Mouse (Mus musculus) lung, embryonic 14.5 days (tissue): Measurements from ENCODE around the gene Tm4sf20. TPM values are rescaled to one million over a fixed set of nuclear protein-coding genes. Genes with fewer than 3 reads are reported as not detected.

ENCODE experiments used
- ATAC-seq: fragments of 200-750 bp; cut with Nextera tagmentation; 2 replicates; pipeline ENCODE4 v1.8.0; 2017; ENCODE audit warnings: mild to moderate bottlenecking, moderate TSS enrichment, moderate library complexity; ENCODE audit not compliant: insufficient read depth
- DNase-seq: peaks from one replicate; pipeline ENCODE4 v3.0.0-alpha.2; 2015
- H3K27ac ChIP-seq: fragments of 300-500 bp; sonication (generic); 2 replicates; pipeline ENCODE4 v1.5.1; 2014; ENCODE audit warnings: low read depth, mild to moderate bottlenecking, moderate library complexity
- H3K27me3 ChIP-seq: fragments of 300-500 bp; sonication (generic); 2 replicates; pipeline ENCODE4 v1.6.1; 2014; ENCODE audit warnings: low read length, control low read depth; ENCODE audit not compliant: insufficient read depth
- H3K36me3 ChIP-seq: fragments of 300-500 bp; sonication (generic); 2 replicates; pipeline ENCODE4 v1.6.1; 2014; ENCODE audit warnings: control low read depth; ENCODE audit not compliant: insufficient read depth
- H3K4me1 ChIP-seq: fragments of 300-500 bp; sonication (generic); 2 replicates; pipeline ENCODE4 v1.6.1; 2014; ENCODE audit warnings: antibody characterized with exemption, control low read depth; ENCODE audit not compliant: insufficient read depth
- H3K4me2 ChIP-seq: fragments of 300-500 bp; sonication (generic); 2 replicates; pipeline ENCODE4 v1.6.1; 2014; ENCODE audit warnings: mild to moderate bottlenecking
- H3K4me3 ChIP-seq: fragments of 300-500 bp; sonication (generic); 2 replicates; pipeline ENCODE4 v1.5.1; 2014; ENCODE audit warnings: low read depth, low read length
- H3K9ac ChIP-seq: fragments of 300-500 bp; sonication (generic); 2 replicates; pipeline ENCODE4 v1.6.1; 2014
- H3K9me3 ChIP-seq: fragments of 300-500 bp; sonication (generic); 2 replicates; pipeline ENCODE4 v1.6.1; 2016; ENCODE audit warnings: low read depth, low read length, control low read depth
- CTCF ChIP-seq: IDR thresholded peaks from 2 replicates; pipeline ENCODE4 v1.5.1; 2016; ENCODE audit warnings: antibody characterized with exemption, low read depth
- WGBS: fragments of 180-500 bp; shearing (Covaris S2); extraction: QIAGEN DNeasy Blood & Tissue Kit; methylation state at CpG from one replicate; pipeline ENCODE4 v1.1.7; 2014; 5-methylcytosine and 5-hydroxymethylcytosine counted together
- polyA plus RNA-seq: library from polyadenylated mRNA; unstranded; fragments of >200 nt; fragmentation: Nextera tagmentation; extraction: Ambion mirVana; gene quantifications from 2 replicates; pipeline ENCODE4 v1.2.1, GENCODE M21; 2014

The Tm4sf20 gene
- polyA plus RNA-seq, 1 experiment from 2014 or later = not detected

DNA sequence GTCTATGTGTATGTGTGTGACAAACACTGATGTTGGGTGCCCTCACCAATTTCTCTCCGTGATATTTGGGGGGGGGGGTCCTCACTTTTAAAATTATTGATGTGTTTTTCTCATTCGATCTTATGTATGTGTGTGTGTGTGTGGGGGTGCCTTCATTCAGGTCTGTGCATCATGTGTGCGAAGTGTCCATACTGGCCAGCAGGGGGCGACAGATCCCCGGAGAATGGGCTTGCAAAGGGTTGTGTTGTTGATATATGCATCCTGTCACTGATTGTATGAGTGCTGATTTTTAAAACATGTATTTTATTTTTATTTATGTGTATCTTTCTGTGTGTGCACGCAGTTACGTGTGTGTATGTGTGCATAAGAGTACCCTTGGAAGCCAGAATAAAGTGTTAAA, 35.3 kb upstream of the Tm4sf20 start:
- TF ChIP-seq CTCF = peak; percentile 64
- H3K4me1 ChIP-seq = no peaks in the 10 kb centered on the region
- no peak overlapping the region for H3K4me3 ChIP-seq
- DNase-seq (peak; percentile 33), ATAC-seq (no peak)
- WGBS = 74% methylated on average over 7 of the region's 7 CpGs
- H3K27ac ChIP-seq = no peak overlapping the region
- no peak overlapping the region for H3K4me2 ChIP-seq
- H3K9ac ChIP-seq = no peak overlapping the region
- H3K27me3 ChIP-seq = no peaks in the 10 kb centered on the region
- H3K36me3 ChIP-seq = no peaks in the 10 kb centered on the region
- H3K9me3 ChIP-seq = no peaks in the 10 kb centered on the region

DNA sequence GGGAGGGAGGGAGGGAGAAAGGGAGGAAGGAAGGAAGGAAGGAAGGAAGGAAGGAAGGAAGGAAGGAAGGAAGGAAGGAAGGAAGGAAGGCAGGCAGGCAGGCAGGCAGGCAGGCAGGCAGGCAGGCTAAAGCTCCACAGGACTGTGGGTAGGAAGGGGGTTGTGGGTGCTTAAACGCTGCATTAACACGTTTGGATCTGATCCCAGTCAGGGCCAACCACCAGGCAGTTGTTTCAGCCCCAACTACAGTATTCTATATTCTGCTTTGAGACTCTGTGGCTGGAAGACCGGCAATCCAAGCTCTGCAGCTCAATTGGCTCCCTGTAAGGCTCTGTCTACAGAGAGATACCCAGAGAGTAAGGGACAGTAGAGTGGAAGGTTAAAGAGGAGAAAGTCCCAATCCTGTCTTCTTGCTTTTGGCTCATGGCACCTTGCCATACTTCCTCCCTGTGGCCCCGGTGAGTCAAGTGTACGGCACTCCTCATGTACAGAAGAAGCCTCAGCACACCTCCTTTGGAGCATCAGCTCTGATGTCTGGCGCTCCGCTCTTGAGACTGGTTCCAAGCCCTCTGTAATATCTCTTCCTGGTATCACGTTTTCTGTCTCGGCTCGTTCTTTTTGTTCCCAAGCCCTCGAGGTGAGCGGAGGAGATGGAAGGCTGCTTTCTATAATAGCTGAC, 33.0 kb upstream of the Tm4sf20 start:
- no peaks in the 10 kb centered on the region for H3K4me1 ChIP-seq
- H3K9me3 ChIP-seq = no peaks in the 10 kb centered on the region
- no peak overlapping the region for H3K4me2 ChIP-seq
- no peaks in the 10 kb centered on the region for H3K27me3 ChIP-seq
- DNase-seq = no peak
- no peak overlapping the region for H3K9ac ChIP-seq
- ATAC-seq = no peak
- no peak overlapping the region for H3K4me3 ChIP-seq
- WGBS = 74% methylated on average over 12 of the region's 12 CpGs
- TF ChIP-seq CTCF = no peak
- H3K36me3 ChIP-seq = no peaks in the 10 kb centered on the region
- H3K27ac ChIP-seq = no peak overlapping the region

- no peaks in the 10 kb centered on the region for H3K27me3 ChIP-seq
- no peak overlapping the region for H3K4me3 ChIP-seq
- no peaks in the 10 kb centered on the region for H3K4me1 ChIP-seq
- no peak overlapping the region for H3K9ac ChIP-seq
- H3K9me3 ChIP-seq = no peaks in the 10 kb centered on the region
- TF ChIP-seq CTCF = no peak
- no peaks in the 10 kb centered on the region for H3K36me3 ChIP-seq
- no peak overlapping the region for H3K27ac ChIP-seq
- DNase-seq (no peak), ATAC-seq (no peak)
- WGBS = 71% methylated on average over 4 of the region's 4 CpGs
- H3K4me2 ChIP-seq = no peak overlapping the region
These were observed 30.7 kb upstream of the Tm4sf20 start for GRCm38 (mm10) chr1:82798922-82799321.

- Histone ChIP-seq H3K36me3 (no peaks in the 10 kb centered on the region), H3K27ac (no peak overlapping the region), H3K4me1 (no peaks in the 10 kb centered on the region), H3K4me2 (no peak overlapping the region), H3K9me3 (no peaks in the 10 kb centered on the region), H3K27me3 (no peaks in the 10 kb centered on the region), H3K9ac (no peak overlapping the region), H3K4me3 (no peak overlapping the region)
- TF ChIP-seq CTCF = no peak
- DNase-seq = peak; percentile 40
- 44% methylated on average over 5 of the region's 5 CpGs for WGBS
- ATAC-seq = peak; percentile 64; the same call in 1 of the 2 replicates
These were observed 30.0 kb upstream of the Tm4sf20 start for GRCm38 (mm10) chr1:82798304-82798703.

DNA sequence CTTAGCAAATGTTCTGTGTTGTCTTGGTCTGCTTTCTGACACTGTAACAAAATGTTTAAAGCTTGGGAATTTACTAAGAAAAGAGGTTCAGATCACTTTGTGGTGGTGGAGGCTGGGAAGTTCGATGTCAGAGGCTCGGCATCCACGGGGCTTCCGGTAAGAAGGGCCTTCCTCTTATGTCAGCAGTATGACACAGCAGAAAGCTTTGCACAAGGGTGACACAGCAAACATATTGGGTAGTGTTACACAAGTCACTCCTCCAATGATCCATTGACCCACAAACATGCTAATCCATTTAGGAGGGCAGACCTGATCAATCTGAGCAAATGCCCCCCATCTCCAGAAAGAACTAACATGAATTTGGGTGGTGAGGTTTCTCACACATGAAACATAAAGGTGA, 28.8 kb upstream of the Tm4sf20 start:
- Histone ChIP-seq H3K9me3 (no peaks in the 10 kb centered on the region), H3K27ac (no peak overlapping the region), H3K4me2 (no peak overlapping the region), H3K4me1 (no peaks in the 10 kb centered on the region), H3K27me3 (no peaks in the 10 kb centered on the region), H3K36me3 (no peaks in the 10 kb centered on the region), H3K9ac (no peak overlapping the region), H3K4me3 (no peak overlapping the region)
- ATAC-seq = no peak
- TF ChIP-seq CTCF = no peak
- no peak for DNase-seq
- WGBS = 90% methylated on average over 4 of the region's 4 CpGs

DNA sequence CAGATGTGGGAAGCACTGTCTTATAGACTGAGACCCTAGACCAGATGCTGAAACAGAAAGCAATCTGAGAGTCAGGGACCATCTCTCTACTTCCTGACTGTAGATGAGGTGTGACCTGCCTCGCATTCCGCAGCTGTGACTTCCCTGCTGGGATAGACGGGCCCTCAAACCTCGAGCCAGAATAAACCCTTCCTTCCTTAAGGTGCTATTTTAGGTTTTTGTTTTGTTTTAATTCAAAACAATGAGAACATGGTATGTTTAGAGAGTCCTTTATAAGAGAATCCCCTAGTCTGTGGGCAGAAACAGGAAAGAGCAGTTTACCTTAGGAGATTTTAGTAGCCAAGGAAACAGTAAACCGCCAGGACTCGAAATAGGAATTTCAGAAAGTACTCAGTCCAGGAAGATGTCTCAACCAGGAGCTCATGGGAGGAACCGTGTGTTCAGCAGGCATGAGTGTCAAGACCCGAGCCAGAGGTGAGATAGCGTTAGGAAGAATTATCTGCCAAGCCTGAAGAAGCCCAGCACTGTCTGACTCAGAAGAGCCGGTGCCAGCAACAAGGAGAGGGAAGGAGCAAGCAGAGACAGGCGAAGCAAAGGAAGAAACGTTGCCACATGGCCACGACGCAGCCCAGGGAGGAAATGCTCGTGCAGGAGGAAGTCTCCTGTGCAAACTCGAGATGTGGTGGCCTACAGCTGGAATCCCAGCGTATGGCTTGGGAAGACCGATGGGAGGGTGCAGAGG, 27.6 kb upstream of the Tm4sf20 start:
- no peak for TF ChIP-seq CTCF
- Histone ChIP-seq H3K9ac (no peak overlapping the region), H3K27me3 (no peaks in the 10 kb centered on the region), H3K27ac (0 out of 2 replicates have a peak overlapping the region, but pooled peaks have one; percentile 42), H3K4me2 (no peak overlapping the region), H3K4me1 (no peaks in the 10 kb centered on the region), H3K9me3 (no peaks in the 10 kb centered on the region), H3K4me3 (no peak overlapping the region), H3K36me3 (no peaks in the 10 kb centered on the region)
- 47% methylated on average over 18 of the region's 18 CpGs for WGBS
- peak; percentile 46 for DNase-seq
- peak; percentile 62 for ATAC-seq

- no peak for ATAC-seq
These were observed 26.9 kb upstream of the Tm4sf20 start for GRCm38 (mm10) chr1:82795211-82795610.

More at GRCm38 (mm10) chr1:82795211-82795610, 26.9 kb upstream of the Tm4sf20 start:
- H3K9me3 ChIP-seq = no peaks in the 10 kb centered on the region
- no peak for TF ChIP-seq CTCF
- H3K4me3 ChIP-seq = no peak overlapping the region
- WGBS = 78% methylated on average over 2 of the region's 2 CpGs
- H3K27me3 ChIP-seq = no peaks in the 10 kb centered on the region
- H3K27ac ChIP-seq = 0 out of 2 replicates have a peak overlapping the region, but pooled peaks have one; percentile 42
- no peak overlapping the region for H3K9ac ChIP-seq
- no peaks in the 10 kb centered on the region for H3K4me1 ChIP-seq
- H3K36me3 ChIP-seq = no peaks in the 10 kb centered on the region
- DNase-seq = no peak
- H3K4me2 ChIP-seq = no peak overlapping the region
